19 mouse cellular contexts compared by ENCODE assay signal in the genomic region with DNA sequence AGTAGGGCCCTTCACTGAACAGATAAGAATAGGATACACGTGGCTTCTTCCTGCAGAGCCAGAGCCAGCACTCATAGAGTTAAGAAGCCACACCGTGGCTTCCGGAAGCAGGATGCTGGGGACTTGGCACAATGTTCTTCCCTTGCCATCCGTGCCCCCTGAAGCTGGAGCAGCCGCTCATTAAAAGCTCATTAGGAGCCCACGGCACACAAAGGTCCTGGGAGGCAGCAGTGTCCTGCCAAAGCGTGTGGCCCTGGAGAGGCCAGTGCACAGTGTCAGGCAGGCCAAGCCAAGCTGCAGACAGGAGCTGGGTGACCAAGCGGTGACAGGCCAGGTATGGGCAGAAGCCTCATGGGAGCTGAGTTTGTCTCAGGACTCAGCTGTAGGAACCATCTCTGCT.
A peak's percentile ranks its signal among the peaks of the same experiment; 100 is the strongest.
DNase-seq lines count a peak whose midpoint lies in the region; ATAC-seq and TF ChIP-seq lines count a peak whose summit lies in the region.
"Had no signal": no experiment of that assay in that cellular context is flagged by ENCODE, and none has a peak within 500 bp of the region (broad histone marks: within the 10 kb centered on the region; RNA-seq: fewer than 3 reads in every experiment).

No protein-coding gene starts in this region.

- H3K4me1 ChIP-seq in forebrain, embryonic 15.5 days = peaks cover 26% of the 10 kb centered on the region
- H3K4me1 ChIP-seq in forebrain, embryonic 11.5 days (replicated peaks; ENCODE audit: control insufficient read depth, insufficient read depth, low read length) = peaks cover 4% of the 10 kb centered on the region; the same call in 1 of the 2 replicates
- H3K4me1 ChIP-seq in midbrain, embryonic 14.5 days (ENCODE audit: control insufficient read depth, insufficient read depth, low read length) = peaks cover 17% of the 10 kb centered on the region; the same call in 1 of the 2 replicates
- H3K4me1 ChIP-seq in midbrain, embryonic 11.5 days (ENCODE audit: control insufficient read depth, insufficient read depth, low read length) = no peaks in the 10 kb centered on the region
- H3K4me1 ChIP-seq in embryonic facial prominence, embryonic 10.5 days = 0 out of 2 replicates have a peak, but pooled peaks cover 2% of the 10 kb centered on the region
- H3K4me1 ChIP-seq: limb, embryonic 13.5 days; lung, embryonic 15.5 days had no signal

- H3K27ac ChIP-seq in forebrain, embryonic 15.5 days (replicated peaks) = 0 out of 2 replicates have a peak overlapping the region, but pooled peaks have one; percentile 32
- H3K27ac ChIP-seq in forebrain, embryonic 11.5 days (ENCODE audit: low read depth, low read length) = no peak overlapping the region
- 0 out of 2 replicates have a peak overlapping the region, but pooled peaks have one; percentile 20 for H3K27ac ChIP-seq in midbrain, embryonic 14.5 days (replicated peaks; ENCODE audit: low read depth, low read length)
- H3K27ac ChIP-seq in midbrain, embryonic 11.5 days (ENCODE audit: low read depth, low read length) = no peak overlapping the region
- H3K27ac ChIP-seq in embryonic facial prominence, embryonic 10.5 days (replicated peaks) = no peak overlapping the region
- H3K27ac ChIP-seq: limb, embryonic 13.5 days; liver, embryonic 14.5 days; lung, embryonic 15.5 days had no signal

- H3K36me3 ChIP-seq in forebrain, embryonic 15.5 days = no peaks in the 10 kb centered on the region
- no peaks in the 10 kb centered on the region for H3K36me3 ChIP-seq in forebrain, embryonic 11.5 days (ENCODE audit: control insufficient read depth, insufficient read depth, low read length)
- H3K36me3 ChIP-seq in midbrain, embryonic 14.5 days (ENCODE audit: control insufficient read depth, insufficient read depth, low read length) = no peaks in the 10 kb centered on the region
- no peaks in the 10 kb centered on the region for H3K36me3 ChIP-seq in midbrain, embryonic 11.5 days (ENCODE audit: control insufficient read depth, insufficient read depth, low read length)
- no peaks in the 10 kb centered on the region for H3K36me3 ChIP-seq in embryonic facial prominence, embryonic 10.5 days (replicated peaks)
- H3K36me3 ChIP-seq: limb, embryonic 13.5 days; lung, embryonic 15.5 days had no signal

- H3K4me3 ChIP-seq in forebrain, embryonic 15.5 days = no peak overlapping the region
- no peak overlapping the region for H3K4me3 ChIP-seq in forebrain, embryonic 11.5 days (ENCODE audit: low read depth, low read length)
- H3K4me3 ChIP-seq in midbrain, embryonic 14.5 days (replicated peaks; ENCODE audit: low read depth, low read length) = no peak overlapping the region
- no peak overlapping the region for H3K4me3 ChIP-seq in midbrain, embryonic 11.5 days (ENCODE audit: low read depth, low read length)
- no peak overlapping the region for H3K4me3 ChIP-seq in embryonic facial prominence, embryonic 10.5 days
- H3K4me3 ChIP-seq: limb, embryonic 13.5 days; lung, embryonic 15.5 days; myocyte had no signal

- 25% methylated on average over 8 of the region's 8 CpGs for whole genome bisulfite sequencing in forebrain, embryonic 15.5 days
- WGBS in forebrain, embryonic 11.5 days = 56% methylated on average over 8 of the region's 8 CpGs
- WGBS in midbrain, embryonic 14.5 days = 45% methylated on average over 8 of the region's 8 CpGs
- 71% methylated on average over 8 of the region's 8 CpGs for WGBS in midbrain, embryonic 11.5 days
- WGBS in embryonic facial prominence, embryonic 10.5 days = 65% methylated on average over 8 of the region's 8 CpGs

- no peak for TF ChIP-seq CTCF in brain, embryonic 14.5 days (IDR thresholded peaks at IDR 0.05; ENCODE audit: borderline replicate concordance, extremely low read depth, insufficient read depth, insufficient read length)

- no peaks in the 10 kb centered on the region for H3K9me3 ChIP-seq in forebrain, embryonic 15.5 days
- no peaks in the 10 kb centered on the region for H3K9me3 ChIP-seq in forebrain, embryonic 11.5 days (ENCODE audit: control insufficient read depth, low read length)
- H3K9me3 ChIP-seq in midbrain, embryonic 14.5 days (ENCODE audit: control insufficient read depth, low read length) = no peaks in the 10 kb centered on the region
- H3K9me3 ChIP-seq in midbrain, embryonic 11.5 days (ENCODE audit: control insufficient read depth, low read length) = no peaks in the 10 kb centered on the region
- H3K9me3 ChIP-seq in embryonic facial prominence, embryonic 10.5 days = no peaks in the 10 kb centered on the region
- H3K9me3 ChIP-seq: limb, embryonic 13.5 days; lung, embryonic 15.5 days had no signal

- H3K4me2 ChIP-seq in forebrain, embryonic 15.5 days (replicated peaks) = no peak overlapping the region
- no peak overlapping the region for H3K4me2 ChIP-seq in forebrain, embryonic 11.5 days (ENCODE audit: low read depth, low read length, severe bottlenecking)
- H3K4me2 ChIP-seq in midbrain, embryonic 14.5 days (ENCODE audit: low read length) = no peak overlapping the region
- H3K4me2 ChIP-seq in midbrain, embryonic 11.5 days = no peak overlapping the region
- H3K4me2 ChIP-seq: heart, embryonic 11.5 days; limb, embryonic 13.5 days; lung, embryonic 15.5 days had no signal

- no peak for DNase-seq in forebrain, embryonic 11.5 days (ENCODE audit: low spot score)
- DNase-seq in midbrain, embryonic 14.5 days = peak; percentile 50
- no peak for DNase-seq in midbrain, embryonic 11.5 days (ENCODE audit: low spot score, missing footprints)
- peak; percentile 60 for DNase-seq in brain, embryonic 14.5 days (ENCODE audit: low read depth)
- peak; percentile 62 to 65 for DNase-seq in cerebellum, postnatal 14 days
- no peak for DNase-seq in urinary bladder, postnatal 25 days (ENCODE audit: low spot score)
- DNase-seq in embryonic facial prominence, embryonic 10.5 days (ENCODE audit: low spot score) = no peak
- DNase-seq: adrenal gland, postnatal 36 days; B cell, adult 2 months; heart, postnatal 10 days; kidney, adult 11 months; lung, postnatal 4 days; thymus, postnatal 14 days had no signal

- peaks cover 15% of the 10 kb centered on the region for H3K27me3 ChIP-seq in forebrain, embryonic 15.5 days
- peaks cover 6% of the 10 kb centered on the region for H3K27me3 ChIP-seq in forebrain, embryonic 11.5 days (ENCODE audit: control insufficient read depth, insufficient read depth, low read length)
- H3K27me3 ChIP-seq in midbrain, embryonic 14.5 days (ENCODE audit: control insufficient read depth, insufficient read depth, low read length) = peaks cover 8% of the 10 kb centered on the region
- peaks cover 4% of the 10 kb centered on the region; the same call in 1 of the 2 replicates for H3K27me3 ChIP-seq in midbrain, embryonic 11.5 days (ENCODE audit: control insufficient read depth, insufficient read depth, low read length)
- H3K27me3 ChIP-seq in embryonic facial prominence, embryonic 10.5 days (replicated peaks; ENCODE audit: low read depth, poor library complexity, severe bottlenecking) = peaks cover 58% of the 10 kb centered on the region

- no peak for ATAC-seq in forebrain, embryonic 15.5 days (replicated peaks)
- ATAC-seq in forebrain, embryonic 11.5 days (replicated peaks; ENCODE audit: low FRiP score) = no peak
- no peak for ATAC-seq in midbrain, embryonic 14.5 days (ENCODE audit: low FRiP score, low TSS enrichment)
- no peak for ATAC-seq in midbrain, embryonic 11.5 days (ENCODE audit: low FRiP score)

- TF ChIP-seq POLR2A in brain, embryonic 14.5 days (IDR thresholded peaks at IDR 0.05; ENCODE audit: borderline replicate concordance, extremely low read depth, insufficient read depth, insufficient read length, poor library complexity, severe bottlenecking) = no peak

- H3K9ac ChIP-seq in forebrain, embryonic 15.5 days (replicated peaks) = no peak overlapping the region
- H3K9ac ChIP-seq in forebrain, embryonic 11.5 days (ENCODE audit: low read length) = no peak overlapping the region
- H3K9ac ChIP-seq in midbrain, embryonic 14.5 days (replicated peaks; ENCODE audit: low read length) = 0 out of 2 replicates have a peak overlapping the region, but pooled peaks have one; percentile 23
- no peak overlapping the region for H3K9ac ChIP-seq in midbrain, embryonic 11.5 days (ENCODE audit: low read length)
- H3K9ac ChIP-seq: limb, embryonic 13.5 days; liver, embryonic 14.5 days; lung, embryonic 15.5 days had no signal

Comparison
In these comparisons a context has a peak if more than half of its experiments do, and no peak if none do; other contexts are left out.
1. H3K27ac ChIP-seq: peak in forebrain, embryonic 15.5 days (single experiment) and midbrain, embryonic 14.5 days (single experiment); none in forebrain, embryonic 11.5 days (single experiment), midbrain, embryonic 11.5 days (single experiment) and embryonic facial prominence, embryonic 10.5 days (single experiment).
2. DNase-seq: peak in midbrain, embryonic 14.5 days (single experiment), brain, embryonic 14.5 days (single experiment) and cerebellum, postnatal 14 days (2 of 2); none in forebrain, embryonic 11.5 days (single experiment), midbrain, embryonic 11.5 days (single experiment), urinary bladder, postnatal 25 days (single experiment) and embryonic facial prominence, embryonic 10.5 days (single experiment).